Mouse (Mus musculus): ENCODE measurements around the gene Mybbp1a.

DNA sequence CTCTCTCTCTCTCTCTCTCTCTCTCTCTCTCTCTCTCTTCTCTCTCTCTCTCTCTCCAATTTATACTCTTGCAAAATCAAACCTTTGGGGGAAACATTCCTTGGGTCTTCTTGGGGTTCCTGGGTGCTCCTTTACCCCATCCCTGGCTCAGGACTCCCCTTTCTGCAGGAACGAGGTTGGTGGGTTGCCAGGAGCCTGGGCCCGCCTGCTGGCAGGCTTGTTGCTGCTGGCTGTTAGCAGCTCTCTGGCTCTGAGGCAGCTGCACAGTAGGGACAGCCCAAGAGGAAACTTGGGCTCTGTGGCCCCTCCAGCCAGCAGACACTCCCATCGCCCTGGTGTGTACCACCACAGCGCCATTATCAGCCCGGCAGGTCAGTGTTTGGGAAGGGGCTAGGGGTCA lies 4.9 kb upstream of the Mybbp1a start:
- TF ChIP-seq CTCF (IDR thresholded peaks at IDR 0.05; ENCODE audit: borderline replicate concordance, insufficient read depth, low read length) (no peak), POLR2A (IDR thresholded peaks at IDR 0.05; ENCODE audit: low read depth, low read length) (no peak)
